Mouse (Mus musculus) MEL (cell line): ENCODE results near the gene Manba. TPM values are rescaled to one million over a fixed set of nuclear protein-coding genes. Genes with fewer than 3 reads are reported as not detected.
"Not testable (repeated sequence)": the region's sequence is repeated elsewhere in the genome, so short reads cannot be mapped to it uniquely, and the experiment has no call there.

Experiments used
- DNase-seq: peaks from one replicate; pipeline ENCODE4 v3.0.0; 2011; ENCODE audit warnings: low read depth, low spot score
- H3K27ac ChIP-seq: 2 replicates; pipeline ENCODE4 v1.5.1; 2012; ENCODE audit warnings: low read depth, mild to moderate bottlenecking, control low read depth, low read length, moderate library complexity; ENCODE audit not compliant: control insufficient read depth
- H3K27me3 ChIP-seq, 2 experiments: fragments of 150-350 bp in 1 of 2; sonication (generic) in 1 of 2; 2 replicates each; pipeline ENCODE4 v1.6.1; 2012; ENCODE audit warnings: low read length in 2 of 2, mild to moderate bottlenecking in 2 of 2, improper control_type of control experiment in 1 of 2, moderate library complexity in 1 of 2; ENCODE audit not compliant: insufficient read depth in 2 of 2, control insufficient read depth in 1 of 2
- H3K36me3 ChIP-seq, 2 experiments: 2 replicates each; pipeline ENCODE4 v1.6.1; 2012 to 2014; ENCODE audit warnings: low read length in 2 of 2, improper control_type of control experiment in 1 of 2, inconsistent platforms in 1 of 2, mild to moderate bottlenecking in 1 of 2; ENCODE audit not compliant: insufficient read depth in 2 of 2, control insufficient read depth in 1 of 2
- H3K4me1 ChIP-seq, 2 experiments: fragments of 150-350 bp in 1 of 2; sonication (generic) in 1 of 2; 2 replicates each; pipeline ENCODE4 v1.6.1; 2012; ENCODE audit warnings: low read length in 2 of 2, improper control_type of control experiment in 1 of 2, mild to moderate bottlenecking in 1 of 2; ENCODE audit not compliant: insufficient read depth in 2 of 2, control insufficient read depth in 1 of 2
- H3K4me3 ChIP-seq, 2 experiments: fragments of 150-350 bp in 1 of 2; sonication (generic) in 1 of 2; 2 replicates each; pipeline ENCODE4 v1.5.1; 2012; ENCODE audit warnings: low read depth in 2 of 2, low read length in 2 of 2, mild to moderate bottlenecking in 2 of 2, moderate library complexity in 2 of 2, control low read depth in 1 of 2, improper control_type of control experiment in 1 of 2; ENCODE audit not compliant: control insufficient read depth in 1 of 2, insufficient read depth in 1 of 2
- H3K79me2 ChIP-seq: 2 replicates; pipeline ENCODE4 v1.6.1; 2012; ENCODE audit warnings: mild to moderate bottlenecking, low read length, moderate library complexity; ENCODE audit not compliant: control insufficient read depth, poor library complexity, insufficient read depth
- H3K9ac ChIP-seq: 2 replicates; pipeline ENCODE4 v1.6.1; 2012; ENCODE audit warnings: low read depth, mild to moderate bottlenecking, control low read depth, low read length, moderate library complexity; ENCODE audit not compliant: control insufficient read depth, poor library complexity, severe bottlenecking
- H3K9me3 ChIP-seq: fragments of 150-350 bp; sonication (generic); replicated peaks from 2 replicates; pipeline ENCODE4 v1.6.1; 2012; ENCODE audit warnings: mild to moderate bottlenecking, low read length, improper control_type of control experiment, moderate library complexity; ENCODE audit not compliant: insufficient read depth
- BHLHE40 ChIP-seq: IDR thresholded peaks from 2 replicates; pipeline ENCODE4 v1.6.1; 2012; ENCODE audit warnings: low read depth, mild to moderate bottlenecking, inconsistent platforms, low read length, improper control_type of control experiment, borderline replicate concordance
- CHD2 ChIP-seq: IDR thresholded peaks from 2 replicates; pipeline ENCODE4 v1.6.1; 2011; ENCODE audit warnings: low read length, improper control_type of control experiment
- ELF1 ChIP-seq: IDR thresholded peaks from 2 replicates; pipeline ENCODE4 v1.6.1; 2014; ENCODE audit warnings: low read depth, mild to moderate bottlenecking, inconsistent platforms, low read length, improper control_type of control experiment, moderate library complexity
- GATA1 ChIP-seq: IDR thresholded peaks from 2 replicates; pipeline ENCODE4 v1.6.1; 2011; ENCODE audit warnings: low read depth, low read length, improper control_type of control experiment
- JUND ChIP-seq: IDR thresholded peaks from 2 replicates; pipeline ENCODE4 v1.6.1; 2011; ENCODE audit warnings: low read depth, mild to moderate bottlenecking, improper control_type of control experiment, low read length
- MAFK ChIP-seq: IDR thresholded peaks from 2 replicates; pipeline ENCODE4 v1.6.1; 2011; ENCODE audit warnings: low read depth, mild to moderate bottlenecking, low read length, improper control_type of control experiment, borderline replicate concordance
- MAZ ChIP-seq: IDR thresholded peaks from 2 replicates; pipeline ENCODE4 v1.6.1; 2012; ENCODE audit warnings: low read depth, mild to moderate bottlenecking, inconsistent platforms, low read length, improper control_type of control experiment
- MEF2A ChIP-seq: IDR thresholded peaks from 2 replicates; pipeline ENCODE4 v1.6.1; 2014; ENCODE audit warnings: low read depth, mild to moderate bottlenecking, inconsistent platforms, low read length, improper control_type of control experiment; ENCODE audit not compliant: poor library complexity, insufficient replicate concordance, severe bottlenecking; ENCODE audit errors: extremely low read depth
- MXI1 ChIP-seq: IDR thresholded peaks from 2 replicates; pipeline ENCODE4 v1.6.1; 2011; ENCODE audit warnings: mild to moderate bottlenecking, low read depth, low read length, improper control_type of control experiment
- NELFE ChIP-seq: IDR thresholded peaks from 2 replicates; pipeline ENCODE4 v1.6.1; 2011; ENCODE audit warnings: low read depth, low read length, improper control_type of control experiment
- RCOR1 ChIP-seq: IDR thresholded peaks from 2 replicates; pipeline ENCODE4 v1.6.1; 2012; ENCODE audit warnings: low read depth, mild to moderate bottlenecking, inconsistent platforms, low read length, improper control_type of control experiment
- TAL1 ChIP-seq: IDR thresholded peaks from 2 replicates; pipeline ENCODE4 v1.6.1; 2012; ENCODE audit warnings: mild to moderate bottlenecking, inconsistent platforms, low read length, moderate library complexity, mixed read lengths
- TCF12 ChIP-seq: IDR thresholded peaks from 2 replicates; pipeline ENCODE4 v1.6.1; 2014; ENCODE audit warnings: low read depth, mild to moderate bottlenecking, inconsistent platforms, low read length, improper control_type of control experiment, moderate library complexity
- UBTF ChIP-seq: IDR thresholded peaks from 2 replicates; pipeline ENCODE4 v1.6.1; 2012; ENCODE audit warnings: low read depth, mild to moderate bottlenecking, inconsistent platforms, low read length, improper control_type of control experiment, moderate library complexity, borderline replicate concordance; ENCODE audit not compliant: insufficient read depth
- USF2 ChIP-seq, 2 experiments: IDR thresholded peaks; 2 replicates each; pipeline ENCODE4 v1.6.1; 2011 to 2012; ENCODE audit warnings: improper control_type of control experiment in 2 of 2, low read length in 2 of 2, borderline replicate concordance in 1 of 2, inconsistent platforms in 1 of 2, low read depth in 1 of 2, mild to moderate bottlenecking in 1 of 2; ENCODE audit not compliant: insufficient read depth in 1 of 2
- ZC3H11A ChIP-seq: IDR thresholded peaks from 2 replicates; pipeline ENCODE4 v1.6.1; 2012; ENCODE audit warnings: low read depth, mild to moderate bottlenecking, inconsistent platforms, low read length, improper control_type of control experiment
- polyA plus RNA-seq, 2 experiments: library from polyadenylated mRNA; stranded (reverse) in 1 of 2; unstranded in 1 of 2; fragments of >175 nt in 1 of 2; fragments of >200 nt in 1 of 2; gene quantifications; 2 replicates each; pipeline versions ENCODE4 v1.2.1 to v1.2.4; 2012; ENCODE audit warnings: low replicate concordance in 2 of 2, low read depth in 1 of 2; ENCODE audit not compliant: insufficient read length in 2 of 2, insufficient read depth in 1 of 2, missing spikeins in 1 of 2
- total RNA-seq: library from RNA; depleted of rRNA; stranded (reverse); fragments of 300-350 nt; gene quantifications from 2 replicates; pipeline ENCODE4 v1.2.3, GENCODE M21; 2012

Manba gene
- total and polyA plus RNA-seq, 3 experiments, result 8.1 to 10.6 TPM; not detected in 1

DNA sequence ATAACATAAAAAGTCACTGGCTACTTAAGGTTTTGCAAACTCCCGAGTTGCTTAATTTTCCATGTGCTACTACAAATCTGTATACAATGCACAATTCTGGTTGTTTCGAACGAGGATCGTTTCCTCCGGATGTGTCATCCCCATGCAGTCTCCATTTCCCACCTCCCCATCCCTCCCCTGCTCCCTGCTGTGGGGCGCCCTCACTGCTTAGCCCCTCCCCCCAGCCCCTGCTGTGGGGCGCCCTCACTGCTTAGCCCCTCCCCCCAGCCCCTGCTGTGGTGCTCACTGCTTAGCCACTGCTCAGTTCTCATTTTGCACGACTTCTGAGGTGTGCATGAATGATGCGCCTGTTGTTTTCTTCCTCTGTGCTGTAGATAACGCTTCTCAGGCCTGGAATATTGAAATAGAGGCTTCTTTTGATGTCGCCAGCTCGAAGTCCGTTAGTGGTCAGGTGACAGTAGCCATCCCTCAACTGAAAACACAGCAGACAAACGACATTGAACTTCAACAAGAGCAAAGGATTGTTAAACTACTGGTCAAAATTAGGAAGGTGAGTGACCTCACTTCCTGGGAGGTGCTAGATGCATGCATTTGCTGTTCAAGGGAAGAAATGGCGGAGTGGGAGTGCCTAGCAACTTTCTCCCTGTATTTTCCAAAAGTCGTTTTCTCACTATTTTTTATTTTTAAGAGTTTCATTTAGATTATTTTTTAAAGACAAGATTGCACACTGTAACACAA is 37.4 kb downstream of the Manba start:
- H3K9ac ChIP-seq, result no peak overlapping the region
- TF ChIP-seq MXI1, result no peak
- no peak for TF ChIP-seq NELFE
- no peak for TF ChIP-seq CHD2
- no peak for TF ChIP-seq ELF1
- no peak for TF ChIP-seq BHLHE40
- TF ChIP-seq MAZ, result no peak
- TF ChIP-seq TAL1, result no peak
- TF ChIP-seq ZC3H11A, result no peak
- no peak for TF ChIP-seq USF2 (IDR thresholded peaks at IDR 0.05; ENCODE audit: borderline replicate concordance in 1 of 2, insufficient read depth in 1 of 2, low read depth in 1 of 2, low read length in 2 of 2)
- TF ChIP-seq UBTF, result no peak
- TF ChIP-seq RCOR1, result no peak
- no peak for TF ChIP-seq JUND
- no peak for TF ChIP-seq GATA1
- no peak for TF ChIP-seq MEF2A
- TF ChIP-seq MAFK, result no peak
- TF ChIP-seq TCF12, result no peak
- H3K4me3 ChIP-seq, result no peak overlapping the region
- no peaks in the 10 kb centered on the region for H3K4me1 ChIP-seq
- no peaks in the 10 kb centered on the region for H3K36me3 ChIP-seq
- H3K27me3 ChIP-seq, result no peaks in the 10 kb centered on the region
- H3K9me3 ChIP-seq, result no peaks in the 10 kb centered on the region
- no peak overlapping the region for H3K27ac ChIP-seq
- H3K79me2 ChIP-seq, result no peaks in the 10 kb centered on the region
- no peak for DNase-seq

DNA sequence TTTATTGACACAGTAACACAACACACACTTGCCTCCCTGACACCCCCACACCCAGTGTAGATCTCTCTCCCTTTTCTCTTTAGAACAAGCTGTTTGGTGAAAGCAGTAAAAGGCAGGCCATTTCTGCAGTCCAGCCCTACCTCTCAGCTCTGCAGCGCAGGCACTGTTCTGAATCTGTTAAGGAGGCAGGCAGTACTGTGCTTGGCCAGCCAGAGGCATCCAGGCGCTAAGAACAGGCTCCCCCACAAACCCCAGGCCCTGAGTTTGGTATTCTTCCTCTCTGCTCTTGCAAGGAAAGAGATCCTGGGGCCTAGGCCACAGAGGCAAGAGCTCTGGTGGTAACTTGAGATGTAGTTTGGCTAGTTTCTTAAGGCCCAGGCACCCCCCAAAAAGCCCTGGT is 39.5 kb downstream of the Manba start:
- not testable (repeated sequence) for H3K4me3 ChIP-seq, H3K9ac ChIP-seq, DNase-seq, H3K36me3 ChIP-seq, H3K27ac ChIP-seq, H3K4me1 ChIP-seq, H3K9me3 ChIP-seq, H3K79me2 ChIP-seq, H3K27me3 ChIP-seq
